Mouse (Mus musculus) neural tube, embryonic 10.5 days (tissue): ENCODE results near the gene Cldn20.
A peak's percentile ranks its signal among the peaks of the same experiment; 100 is the strongest.

Experiments used
- DNase-seq: peaks from one replicate; pipeline ENCODE4 v3.0.0-alpha.2; 2017; ENCODE audit warnings: low spot score; ENCODE audit errors: extremely low spot score

The Cldn20 gene

GRCm38 (mm10) chr17:3527841-3528471, 4.4 kb upstream of the Cldn20 start:
- no peak for DNase-seq

GRCm38 (mm10) chr17:3529523-3529922, 2.8 kb upstream of the Cldn20 start:
- DNase-seq = no peak

- DNase-seq = no peak
Measured at GRCm38 (mm10) chr17:3530549-3530948, 1.8 kb upstream of the Cldn20 start.

GRCm38 (mm10) chr17:3531641-3532040, 713 bp upstream of the Cldn20 start:
- no peak for DNase-seq

GRCm38 (mm10) chr17:3533425-3533824, 1.1 kb downstream of the Cldn20 start:
- DNase-seq = no peak

GRCm38 (mm10) chr17:3540304-3540703, 8.0 kb downstream of the Cldn20 start:
- no peak for DNase-seq

GRCm38 (mm10) chr17:3541033-3541432, 8.7 kb downstream of the Cldn20 start:
- DNase-seq = no peak

- no peak for DNase-seq
Measured at GRCm38 (mm10) chr17:3547725-3548124, 15.4 kb downstream of the Cldn20 start.

GRCm38 (mm10) chr17:3556251-3556650, 23.9 kb downstream of the Cldn20 start:
- no peak for DNase-seq

- DNase-seq = peak; percentile 98
Measured at GRCm38 (mm10) chr17:3557331-3558311, 25.3 kb downstream of the Cldn20 start, which contains the start of gene Tfb1m. TSS of gene Tfb1m (minus strand) at chr17:3557781.

- no peak for DNase-seq
Measured at GRCm38 (mm10) chr17:3558356-3558870, 26.1 kb downstream of the Cldn20 start.

GRCm38 (mm10) chr17:3560534-3560933, 28.2 kb downstream of the Cldn20 start:
- DNase-seq = no peak

- no peak for DNase-seq
Measured at GRCm38 (mm10) chr17:3562405-3562804, 30.1 kb downstream of the Cldn20 start.

GRCm38 (mm10) chr17:3570876-3571275, 38.5 kb downstream of the Cldn20 start:
- peak; percentile 70 for DNase-seq
